Mouse (Mus musculus) embryonic facial prominence, embryonic 11.5 days (tissue): ENCODE results near the gene Ctxn1. TPM values are rescaled to one million over a fixed set of nuclear protein-coding genes. Genes with fewer than 3 reads are reported as not detected.

ENCODE experiments used
- ATAC-seq: fragments of 200-750 bp; cut with Nextera tagmentation; replicated peaks from 2 replicates; pipeline ENCODE4 v1.8.0; 2017; ENCODE audit warnings: low read depth; ENCODE audit not compliant: insufficient number of reproducible peaks, low FRiP score, low TSS enrichment
- DNase-seq: peaks from one replicate; pipeline ENCODE4 v3.0.0-alpha.2; 2015; ENCODE audit warnings: low spot score
- H3K27ac ChIP-seq: fragments of 300-500 bp; sonication (generic); replicated peaks from 2 replicates; pipeline ENCODE4 v1.5.1; 2014; ENCODE audit warnings: mild to moderate bottlenecking, low read depth, low read length, control low read depth
- H3K27me3 ChIP-seq: fragments of 300-500 bp; sonication (generic); 2 replicates; pipeline ENCODE4 v1.6.1; 2014; ENCODE audit warnings: mild to moderate bottlenecking, low read length, moderate library complexity, mixed read lengths; ENCODE audit not compliant: control insufficient read depth, insufficient read depth
- H3K36me3 ChIP-seq: fragments of 300-500 bp; sonication (generic); replicated peaks from 2 replicates; pipeline ENCODE4 v1.6.1; 2014; ENCODE audit warnings: low read depth, mild to moderate bottlenecking, low read length, moderate library complexity, mixed read lengths; ENCODE audit not compliant: control insufficient read depth, insufficient read depth
- H3K4me1 ChIP-seq: fragments of 300-500 bp; sonication (generic); 2 replicates; pipeline ENCODE4 v1.6.1; 2014; ENCODE audit warnings: low read length, mixed read lengths; ENCODE audit not compliant: control insufficient read depth, insufficient read depth
- H3K4me2 ChIP-seq: fragments of 300-500 bp; sonication (generic); 2 replicates; pipeline ENCODE4 v1.6.1; 2014; ENCODE audit warnings: low read depth, mild to moderate bottlenecking, control low read depth, low read length, moderate library complexity
- H3K4me3 ChIP-seq: fragments of 300-500 bp; sonication (generic); 2 replicates; pipeline ENCODE4 v1.5.1; 2014; ENCODE audit warnings: low read depth, low read length, control low read depth
- H3K9ac ChIP-seq: fragments of 300-500 bp; sonication (generic); replicated peaks from 2 replicates; pipeline ENCODE4 v1.6.1; 2014; ENCODE audit warnings: mild to moderate bottlenecking, control low read depth, low read length
- H3K9me3 ChIP-seq: fragments of 300-500 bp; sonication (generic); replicated peaks from 2 replicates; pipeline ENCODE4 v1.6.1; 2016; ENCODE audit warnings: mild to moderate bottlenecking, low read length, inconsistent platforms, mixed read lengths; ENCODE audit not compliant: control insufficient read depth
- WGBS: fragments of 180-500 bp; shearing (Covaris S2); extraction: QIAGEN DNeasy Blood & Tissue Kit; methylation state at CpG from one replicate; pipeline ENCODE4 v1.1.7; 2014; 5-methylcytosine and 5-hydroxymethylcytosine counted together
- polyA plus RNA-seq: library from polyadenylated mRNA; unstranded; fragments of >200 nt; fragmentation: Nextera tagmentation; extraction: Ambion mirVana; gene quantifications from 2 replicates; pipeline ENCODE4 v1.2.1, GENCODE M21; 2014

Ctxn1 gene
- polyA plus RNA-seq, 1 experiment from 2014 or later: 75.3 TPM

- H3K4me2 ChIP-seq: no peak overlapping the region
- H3K9ac ChIP-seq: no peak overlapping the region
- no peaks in the 10 kb centered on the region for H3K36me3 ChIP-seq
- H3K27me3 ChIP-seq: peaks cover 3% of the 10 kb centered on the region; the same call in 1 of the 2 replicates
- H3K27ac ChIP-seq: no peak overlapping the region
- ATAC-seq: no peak
- H3K9me3 ChIP-seq: no peaks in the 10 kb centered on the region
- H3K4me3 ChIP-seq: no peak overlapping the region
- H3K4me1 ChIP-seq: no peaks in the 10 kb centered on the region
- no peak for DNase-seq
- WGBS: 78% methylated on average over 5 of the region's 5 CpGs
These were observed 29.3 kb downstream of the Ctxn1 start for GRCm38 (mm10) chr8:4229784-4230183.

GRCm38 (mm10) chr8:4227919-4228318, 31.2 kb downstream of the Ctxn1 start:
- 91% methylated on average over 4 of the region's 4 CpGs for WGBS
- Histone ChIP-seq H3K27me3 (peaks cover 3% of the 10 kb centered on the region; the same call in 1 of the 2 replicates), H3K27ac (no peak overlapping the region), H3K4me2 (no peak overlapping the region), H3K9ac (no peak overlapping the region), H3K9me3 (no peaks in the 10 kb centered on the region), H3K4me3 (no peak overlapping the region), H3K36me3 (no peaks in the 10 kb centered on the region), H3K4me1 (no peaks in the 10 kb centered on the region)
- DNase-seq (no peak), ATAC-seq (no peak)

GRCm38 (mm10) chr8:4226739-4227347, 32.2 kb downstream of the Ctxn1 start, which contains the start of gene Lrrc8e:
Gene Lrrc8e (plus strand): TSS chr8:4226827.
- WGBS: 5% methylated on average over 31 of the region's 33 CpGs
- H3K4me3 ChIP-seq: peak within 1 kb of the TSS; percentile 18; the same call in 1 of the 2 replicates
- ATAC-seq: peak; percentile 50; the same call in 1 of the 2 replicates
- DNase-seq: no peak
- no peaks in the 10 kb centered on the region for H3K9me3 ChIP-seq
- peak within 1 kb of the TSS; percentile 39; the same call in 1 of the 2 replicates for H3K9ac ChIP-seq
- H3K4me2 ChIP-seq: peak within 1 kb of the TSS; percentile 46
- no peaks in the 10 kb centered on the region for H3K36me3 ChIP-seq
- no peak within 1 kb of the TSS for H3K27ac ChIP-seq
- H3K4me1 ChIP-seq: no peaks in the 10 kb centered on the region
- H3K27me3 ChIP-seq: peaks cover 3% of the 10 kb centered on the region; the same call in 1 of the 2 replicates

- peak overlapping the region; percentile 46; the same call in 1 of the 2 replicates for H3K4me2 ChIP-seq
- peaks cover 3% of the 10 kb centered on the region; the same call in 1 of the 2 replicates for H3K27me3 ChIP-seq
- no peak for DNase-seq
- 0 out of 2 replicates have a peak overlapping the region, but pooled peaks have one; percentile 18 for H3K4me3 ChIP-seq
- H3K36me3 ChIP-seq: no peaks in the 10 kb centered on the region
- no peak overlapping the region for H3K9ac ChIP-seq
- no peaks in the 10 kb centered on the region for H3K4me1 ChIP-seq
- H3K9me3 ChIP-seq: no peaks in the 10 kb centered on the region
- WGBS: 10% methylated on average over 4 of the region's 4 CpGs
- ATAC-seq: no peak
- no peak overlapping the region for H3K27ac ChIP-seq
These were observed 32.8 kb downstream of the Ctxn1 start for GRCm38 (mm10) chr8:4226323-4226722.

- Histone ChIP-seq H3K27me3 (peaks cover 12% of the 10 kb centered on the region; the same call in 1 of the 2 replicates), H3K4me3 (no peak overlapping the region)
These were observed 37.0 kb downstream of the Ctxn1 start for GRCm38 (mm10) chr8:4222059-4222458.

GRCm38 (mm10) chr8:4219617-4220016, 39.5 kb downstream of the Ctxn1 start:
- no peak overlapping the region for H3K27ac ChIP-seq
- no peak overlapping the region for H3K9ac ChIP-seq
- no peak for ATAC-seq
- no peaks in the 10 kb centered on the region for H3K36me3 ChIP-seq
- no peaks in the 10 kb centered on the region for H3K4me1 ChIP-seq
- DNase-seq: no peak
- H3K27me3 ChIP-seq: peaks cover 25% of the 10 kb centered on the region
- H3K4me3 ChIP-seq: no peak overlapping the region
- H3K4me2 ChIP-seq: no peak overlapping the region
- no peaks in the 10 kb centered on the region for H3K9me3 ChIP-seq
- 97% methylated on average over 3 of the region's 3 CpGs for WGBS

More at GRCm38 (mm10) chr8:4222059-4222458, 37.0 kb downstream of the Ctxn1 start:
- Histone ChIP-seq H3K4me1 (no peaks in the 10 kb centered on the region), H3K27ac (no peak overlapping the region), H3K4me2 (no peak overlapping the region), H3K9ac (no peak overlapping the region), H3K36me3 (no peaks in the 10 kb centered on the region), H3K9me3 (no peaks in the 10 kb centered on the region)
- no peak for DNase-seq
- no peak for ATAC-seq

GRCm38 (mm10) chr8:4216791-4217621, 42.1 kb downstream of the Ctxn1 start, which contains the start of gene Prr36:
Gene Prr36 (minus strand): TSS chr8:4217459.
- DNase-seq: peak; percentile 66

More at GRCm38 (mm10) chr8:4216791-4217621, 42.1 kb downstream of the Ctxn1 start, which contains the start of gene Prr36:
- peaks cover 31% of the 10 kb centered on the region for H3K27me3 ChIP-seq
- no peak within 1 kb of the TSS for H3K27ac ChIP-seq
- no peaks in the 10 kb centered on the region; the same call in none of the 2 replicates for H3K4me1 ChIP-seq
- WGBS: 2% methylated on average over 44 of the region's 44 CpGs
- H3K4me2 ChIP-seq: peak within 1 kb of the TSS; percentile 77
- peak within 1 kb of the TSS; percentile 52 for H3K9ac ChIP-seq
- peak; percentile 83 for ATAC-seq
- H3K4me3 ChIP-seq: peak within 1 kb of the TSS; percentile 47
- H3K36me3 ChIP-seq: no peaks in the 10 kb centered on the region
- H3K9me3 ChIP-seq: no peaks in the 10 kb centered on the region
